28 mouse cellular contexts compared by ENCODE assay signal in genomic region chr6:138016898-138017297, GRCm38 (mm10).
A peak's percentile ranks its signal among the peaks of the same experiment; 100 is the strongest.
DNase-seq lines count a peak whose midpoint lies in the region; ATAC-seq and TF ChIP-seq lines count a peak whose summit lies in the region.
"Had no signal": no experiment of that assay in that cellular context is flagged by ENCODE, and none has a peak within 500 bp of the region (broad histone marks: within the 10 kb centered on the region; RNA-seq: fewer than 3 reads in every experiment).

No protein-coding gene starts in this region.

- H3K36me3 ChIP-seq in heart, adult 2 months (ENCODE audit: control insufficient read depth, insufficient read depth, low read length), result no peaks in the 10 kb centered on the region
- H3K36me3 ChIP-seq in MEL (ENCODE audit: control insufficient read depth in 1 of 2, insufficient read depth in 2 of 2, low read length in 2 of 2), result no peaks in the 10 kb centered on the region
- no peaks in the 10 kb centered on the region for H3K36me3 ChIP-seq in forebrain, embryonic 12.5 days (replicated peaks)
- H3K36me3 ChIP-seq: embryonic facial prominence, embryonic 13.5 days; forebrain, embryonic 10.5 days; hindbrain, embryonic 13.5 days; kidney, embryonic 15.5 days; limb, embryonic 13.5 days; midbrain, embryonic 12.5 days; stomach, embryonic 15.5 days had no signal

- no peak for DNase-seq in heart, adult 2 months
- no peak for DNase-seq in heart, postnatal 25 days (ENCODE audit: low spot score)
- no peak for DNase-seq in left cerebral cortex, adult 2 months (ENCODE audit: extremely low spot score in 1 of 2, low spot score in 2 of 2)
- DNase-seq in left cerebral cortex, adult 18-20 months (ENCODE audit: low spot score in 2 of 2), result no peak
- DNase-seq in 3T3-L1 (ENCODE audit: low read depth, low spot score), result peak; percentile 10
- peak; percentile 17 for DNase-seq in MEL (ENCODE audit: low read depth, low spot score)
- DNase-seq in adrenal gland, adult (ENCODE audit: inconsistent age in 2 of 2, low spot score in 1 of 2), result no peak
- DNase-seq: adrenal gland, adult 2 months; adrenal gland, postnatal 36 days; cerebellum, adult 18-20 months; cerebellum, postnatal 10 days; heart, postnatal 14 days; kidney, adult 18-20 months; kidney, postnatal 4 days; lung, adult 18-20 months; thymus, postnatal 14 days had no signal

- no peak overlapping the region for H3K27ac ChIP-seq in heart, adult 2 months
- H3K27ac ChIP-seq in left cerebral cortex, adult 2 months, result no peak overlapping the region
- H3K27ac ChIP-seq in MEL (ENCODE audit: control insufficient read depth, low read depth, low read length), result no peak overlapping the region
- H3K27ac ChIP-seq in forebrain, embryonic 12.5 days, result no peak overlapping the region
- H3K27ac ChIP-seq: embryonic facial prominence, embryonic 13.5 days; forebrain, embryonic 10.5 days; hindbrain, embryonic 13.5 days; kidney, embryonic 15.5 days; limb, embryonic 13.5 days; midbrain, embryonic 12.5 days; stomach, embryonic 15.5 days had no signal

- no peaks in the 10 kb centered on the region for H3K27me3 ChIP-seq in heart, adult 2 months (ENCODE audit: control insufficient read depth, insufficient read depth, low read length)
- no peaks in the 10 kb centered on the region for H3K27me3 ChIP-seq in MEL (ENCODE audit: control insufficient read depth in 1 of 2, insufficient read depth in 2 of 2, low read length in 2 of 2)
- H3K27me3 ChIP-seq in forebrain, embryonic 12.5 days, result no peaks in the 10 kb centered on the region
- H3K27me3 ChIP-seq: embryonic facial prominence, embryonic 13.5 days; hindbrain, embryonic 13.5 days; kidney, embryonic 15.5 days; limb, embryonic 13.5 days; megakaryocyte, embryonic 14.5 days; midbrain, embryonic 12.5 days; stomach, embryonic 15.5 days had no signal

- H3K9ac ChIP-seq in heart, adult 2 months (ENCODE audit: low read depth, low read length), result no peak overlapping the region
- H3K9ac ChIP-seq in MEL (ENCODE audit: control insufficient read depth, low read depth, low read length, poor library complexity, severe bottlenecking), result no peak overlapping the region
- H3K9ac ChIP-seq in forebrain, embryonic 12.5 days, result no peak overlapping the region
- H3K9ac ChIP-seq: embryonic facial prominence, embryonic 13.5 days; hindbrain, embryonic 13.5 days; kidney, embryonic 15.5 days; limb, embryonic 13.5 days; midbrain, embryonic 12.5 days; stomach, embryonic 15.5 days had no signal

- H3K4me3 ChIP-seq in heart, adult 2 months, result no peak overlapping the region
- no peak overlapping the region for H3K4me3 ChIP-seq in left cerebral cortex, adult 2 months
- no peak overlapping the region for H3K4me3 ChIP-seq in MEL (ENCODE audit: control insufficient read depth in 1 of 2, insufficient read depth in 1 of 2, low read depth in 2 of 2, low read length in 2 of 2)
- H3K4me3 ChIP-seq in forebrain, embryonic 12.5 days (replicated peaks), result no peak overlapping the region
- H3K4me3 ChIP-seq: embryonic facial prominence, embryonic 13.5 days; forebrain, embryonic 10.5 days; hindbrain, embryonic 13.5 days; kidney, embryonic 15.5 days; limb, embryonic 13.5 days; megakaryocyte, embryonic 14.5 days; midbrain, embryonic 12.5 days; stomach, embryonic 15.5 days had no signal

- no peak for ATAC-seq in forebrain, embryonic 12.5 days (ENCODE audit: low FRiP score)
- ATAC-seq: CD4-positive, CD25-positive, alpha-beta regulatory T cell, adult 4 months; forebrain, embryonic 16.5 days had no signal

- H3K79me2 ChIP-seq in heart, adult 2 months (replicated peaks; ENCODE audit: control insufficient read depth, insufficient read depth, low read length), result no peaks in the 10 kb centered on the region
- no peaks in the 10 kb centered on the region for H3K79me2 ChIP-seq in MEL (ENCODE audit: control insufficient read depth, insufficient read depth, low read length, poor library complexity)

- TF ChIP-seq EP300 in heart, adult 2 months (IDR thresholded peaks at IDR 0.05; ENCODE audit: insufficient read depth, low read depth, low read length), result no peak
- TF ChIP-seq EP300 in MEL (IDR thresholded peaks at IDR 0.05; ENCODE audit: low read depth in 1 of 2, low read length in 2 of 2), result no peak

- TF ChIP-seq CTCF in heart, adult 2 months (IDR thresholded peaks at IDR 0.05), result peak; percentile 13; the same call in 1 of the 2 replicates
- peak; percentile 10 for TF ChIP-seq CTCF in left cerebral cortex, adult 2 months (IDR thresholded peaks at IDR 0.05)
- peak; percentile 7 to 26 (median 14); a peak in 2 of 6 replicates for TF ChIP-seq CTCF in MEL (IDR thresholded peaks at IDR 0.05 in 2 of 3, conservative IDR thresholded peaks at IDR 0.05 in 1 of 3; ENCODE audit: control insufficient read depth in 1 of 3, insufficient read depth in 1 of 3, low read depth in 2 of 3, low read length in 3 of 3, poor library complexity in 1 of 3, severe bottlenecking in 1 of 3)

- H3K4me2 ChIP-seq in forebrain, embryonic 12.5 days, result no peak overlapping the region
- H3K4me2 ChIP-seq: embryonic facial prominence, embryonic 13.5 days; hindbrain, embryonic 13.5 days; kidney, embryonic 15.5 days; limb, embryonic 13.5 days; liver, embryonic 11.5 days; midbrain, embryonic 12.5 days; stomach, embryonic 15.5 days had no signal

- intact Hi-C loops in heart, adult 2 months (cut with DNase I), result no loop called here
- intact Hi-C loops in heart, postnatal 25 days (cut with DNase I), result no loop called here
- intact Hi-C loops in left cerebral cortex, adult 2 months (cut with DNase I), result no loop called here

- no peaks in the 10 kb centered on the region for H3K9me3 ChIP-seq in MEL (replicated peaks; ENCODE audit: insufficient read depth, low read length)
- no peaks in the 10 kb centered on the region for H3K9me3 ChIP-seq in forebrain, embryonic 12.5 days
- H3K9me3 ChIP-seq: embryonic facial prominence, embryonic 13.5 days; forebrain, embryonic 10.5 days; hindbrain, embryonic 13.5 days; kidney, embryonic 15.5 days; midbrain, embryonic 12.5 days; stomach, embryonic 15.5 days had no signal

- TF ChIP-seq POLR2A in heart, adult 2 months (IDR thresholded peaks at IDR 0.05; ENCODE audit: insufficient read depth, low read depth, low read length), result no peak
- TF ChIP-seq POLR2A in MEL (IDR thresholded peaks at IDR 0.05; ENCODE audit: control insufficient read depth in 1 of 2, insufficient read depth in 1 of 2, low read depth in 1 of 2, low read length in 2 of 2, poor library complexity in 1 of 2), result no peak

- H3K4me1 ChIP-seq in heart, adult 2 months (ENCODE audit: control insufficient read depth, insufficient read depth, low read length), result no peaks in the 10 kb centered on the region
- H3K4me1 ChIP-seq in MEL (ENCODE audit: control insufficient read depth in 1 of 2, insufficient read depth in 2 of 2, low read length in 2 of 2), result no peaks in the 10 kb centered on the region
- no peaks in the 10 kb centered on the region for H3K4me1 ChIP-seq in forebrain, embryonic 12.5 days
- H3K4me1 ChIP-seq: embryonic facial prominence, embryonic 13.5 days; forebrain, embryonic 10.5 days; hindbrain, embryonic 13.5 days; kidney, embryonic 15.5 days; limb, embryonic 13.5 days; megakaryocyte, embryonic 14.5 days; midbrain, embryonic 12.5 days; stomach, embryonic 15.5 days had no signal

- peak; percentile 6 for TF ChIP-seq RAD21 in MEL (IDR thresholded peaks at IDR 0.05; ENCODE audit: low read depth, low read length)

TF ChIP-seq in MEL, 35 proteins besides CTCF, POLR2A, EP300 and RAD21:
- TF ChIP-seq CHD1 (IDR thresholded peaks at IDR 0.05; ENCODE audit: low read depth, low read length) (no peak), GATA1 (IDR thresholded peaks at IDR 0.05; ENCODE audit: low read depth, low read length) (no peak), ZKSCAN1 (IDR thresholded peaks at IDR 0.05; ENCODE audit: low read depth, low read length) (no peak), ZNF384 (IDR thresholded peaks at IDR 0.05; ENCODE audit: low read depth, low read length) (no peak), MAX (IDR thresholded peaks at IDR 0.05; ENCODE audit: low read length) (no peak), MYB (IDR thresholded peaks at IDR 0.05; ENCODE audit: low read depth, low read length) (no peak)

Comparison
In these comparisons a context has a peak if more than half of its experiments do, and no peak if none do; other contexts are left out.
1. DNase-seq: peak in 3T3-L1 (single experiment) and MEL (single experiment); none in heart, adult 2 months (0 of 2), heart, postnatal 25 days (single experiment), left cerebral cortex, adult 2 months (0 of 2), left cerebral cortex, adult 18-20 months (0 of 2) and adrenal gland, adult (0 of 2).
2. Peak in every context shown above with its lines, with median percentiles within 50 percentile points of each other: CTCF ChIP-seq.